Mouse (Mus musculus) mouse embryonic stem cell (cell line): ENCODE data around the gene Gm11238.
"Not testable (repeated sequence)": the region's sequence is repeated elsewhere in the genome, so short reads cannot be mapped to it uniquely, and the experiment has no call there.

Experiments
- in situ Hi-C, 2 experiments: fragments of 300-500 bp; cut with MboI; formaldehyde crosslinking; loops; 1 replicate in 1 of 2; 3 replicates in 1 of 2; pipeline ENCODE4 v1.14.3; 2019 to 2020; ENCODE audit warnings: low sequenced_read_pairs in 2 of 2, low pct_unique_long_range_greater_than_20kb in 1 of 2, mixed read lengths in 1 of 2; ENCODE audit not compliant: unreplicated experiment in 1 of 2

Gm11238 gene

GRCm38 (mm10) chr4:73607581-73607980 is at the start of gene Gm11238:
Gene Gm11238, plus strand, starts transcription at chr4:73607881.
- in situ Hi-C loops, result not testable (repeated sequence)

GRCm38 (mm10) chr4:73599248-73599647 is 8.4 kb upstream of the Gm11238 start:
- in situ Hi-C loops, result no loop called here

GRCm38 (mm10) chr4:73622684-73623083 is 15.0 kb downstream of the Gm11238 start, which contains the start of gene Gm11237:
Gene Gm11237, plus strand, starts transcription at chr4:73622984.
- in situ Hi-C loops, result not testable (repeated sequence)

- in situ Hi-C loops, result not testable (repeated sequence)
Observed at GRCm38 (mm10) chr4:73637821-73638220, 30.1 kb downstream of the Gm11238 start, which contains the start of gene Gm11236. Gene Gm11236, plus strand, starts transcription at chr4:73638121.

- in situ Hi-C loops, result not testable (repeated sequence)
Observed at GRCm38 (mm10) chr4:73661864-73662263, 54.2 kb downstream of the Gm11238 start.

DNA sequence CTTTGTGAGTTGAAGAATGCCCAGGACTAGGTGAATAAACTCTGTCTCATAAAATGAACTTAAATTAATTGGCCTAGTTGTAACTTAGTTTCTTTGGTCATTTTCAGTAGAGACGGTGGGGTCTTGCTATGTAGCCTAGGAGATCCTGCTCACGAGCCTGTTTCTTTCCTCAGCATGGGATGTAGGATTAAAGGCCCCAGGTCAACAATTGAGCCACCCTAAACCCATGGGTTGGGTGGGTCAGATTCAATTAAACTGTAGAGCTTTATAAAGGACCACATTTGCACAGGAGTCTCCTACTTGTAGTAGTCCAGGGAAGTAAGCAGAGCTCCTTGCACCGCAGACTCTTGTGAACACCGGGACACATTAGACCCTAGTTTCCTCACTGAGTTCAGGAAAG is 60.4 kb downstream of the Gm11238 start, which contains the start of gene Gm11239:
Gene Gm11239, plus strand, starts transcription at position 301 of the 400 bp plus-strand sequence.
- in situ Hi-C loops, result not testable (repeated sequence)

DNA sequence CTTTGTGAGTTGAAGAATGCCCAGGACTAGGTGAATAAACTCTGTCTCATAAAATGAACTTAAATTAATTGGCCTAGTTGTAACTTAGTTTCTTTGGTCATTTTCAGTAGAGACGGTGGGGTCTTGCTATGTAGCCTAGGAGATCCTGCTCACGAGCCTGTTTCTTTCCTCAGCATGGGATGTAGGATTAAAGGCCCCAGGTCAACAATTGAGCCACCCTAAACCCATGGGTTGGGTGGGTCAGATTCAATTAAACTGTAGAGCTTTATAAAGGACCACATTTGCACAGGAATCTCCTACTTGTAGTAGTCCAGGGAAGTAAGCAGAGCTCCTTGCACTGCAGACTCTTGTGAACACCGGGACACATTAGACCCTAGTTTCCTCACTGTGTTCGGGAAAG is 75.5 kb downstream of the Gm11238 start, which contains the start of gene Gm428:
Gene Gm428, plus strand, starts transcription at position 301 of the 400 bp plus-strand sequence.
- in situ Hi-C loops, result not testable (repeated sequence)
